Mouse (Mus musculus) C2C12 (cell line): ENCODE measurements around the gene Hsd17b6.

ENCODE experiments used
- CEBPB ChIP-seq: IDR thresholded peaks from one replicate; pipeline ENCODE4 v1.6.1; 2011; ENCODE audit warnings: low read depth, mild to moderate bottlenecking, control low read depth, moderate library complexity
- CTCF ChIP-seq: IDR thresholded peaks from one replicate; pipeline ENCODE4 v1.5.1; 2011; ENCODE audit not compliant: control insufficient read depth, insufficient read depth, insufficient read length
- FOSL1 ChIP-seq: IDR thresholded peaks from one replicate; pipeline ENCODE4 v1.8.0; 2011; ENCODE audit warnings: mild to moderate bottlenecking, low read length; ENCODE audit not compliant: poor library complexity, insufficient read depth, severe bottlenecking
- MYOD1 ChIP-seq: IDR thresholded peaks from one replicate; pipeline ENCODE4 v1.6.1; 2011; ENCODE audit warnings: low read depth; ENCODE audit not compliant: control insufficient read depth, insufficient read length
- MYOG ChIP-seq: IDR thresholded peaks from one replicate; pipeline ENCODE4 v1.6.1; 2011; ENCODE audit not compliant: control insufficient read depth, insufficient read length; ENCODE audit errors: extremely low read depth

- TF ChIP-seq FOSL1: no peak
- no peak for TF ChIP-seq CTCF
- TF ChIP-seq CEBPB: no peak
- no peak for TF ChIP-seq MYOD1
- TF ChIP-seq MYOG: no peak
Measured at GRCm38 (mm10) chr10:127955034-127955433, 52.4 kb downstream of the Hsd17b6 start.
